Mouse (Mus musculus): ENCODE measurements at regions not wholly inside any gene's neighbourhood (a gene's known extent, or its start where the extent isn't known, plus 50 kb on each side); places are given as distances from the start of the nearest gene placed in this dataset.

- no peak for DNase-seq
These were observed 120.0 kb downstream of the Dact1 start for GRCm38 (mm10) chr12:71429561-71430200.

DNA sequence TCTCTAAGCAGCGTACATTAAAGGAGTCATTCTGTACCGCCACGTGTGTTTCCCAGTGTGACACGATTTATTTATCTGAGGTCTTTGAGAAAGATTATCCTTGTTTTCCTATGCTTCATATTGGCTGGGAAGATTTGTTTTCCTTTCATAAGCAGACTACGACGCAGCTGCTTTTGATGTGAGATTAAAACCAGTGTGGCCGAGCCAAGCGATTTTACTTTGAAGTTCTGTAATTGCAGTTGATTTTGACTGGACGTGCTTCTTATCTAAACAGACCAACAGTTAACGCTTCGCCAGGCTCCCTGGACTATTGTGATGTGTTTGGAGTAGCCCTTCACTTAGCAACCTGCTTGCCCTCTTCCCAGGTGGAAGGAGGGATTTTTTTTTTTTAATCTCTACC lies 120.6 kb downstream of the Dact1 start:
- DNase-seq = no peak

GRCm38 (mm10) chr12:71431116-71431515 lies 121.4 kb downstream of the Dact1 start:
- no peak for DNase-seq

GRCm38 (mm10) chr12:71433549-71434200 lies 124.0 kb downstream of the Dact1 start:
- peak in 1 of 2 experiments; percentile 22 for DNase-seq

- peak; percentile 72 to 82 for DNase-seq
These were observed 128.6 kb downstream of the Dact1 start for GRCm38 (mm10) chr12:71438254-71438653.

- DNase-seq = no peak
These were observed 131.2 kb downstream of the Dact1 start for GRCm38 (mm10) chr12:71440863-71441262.

DNA sequence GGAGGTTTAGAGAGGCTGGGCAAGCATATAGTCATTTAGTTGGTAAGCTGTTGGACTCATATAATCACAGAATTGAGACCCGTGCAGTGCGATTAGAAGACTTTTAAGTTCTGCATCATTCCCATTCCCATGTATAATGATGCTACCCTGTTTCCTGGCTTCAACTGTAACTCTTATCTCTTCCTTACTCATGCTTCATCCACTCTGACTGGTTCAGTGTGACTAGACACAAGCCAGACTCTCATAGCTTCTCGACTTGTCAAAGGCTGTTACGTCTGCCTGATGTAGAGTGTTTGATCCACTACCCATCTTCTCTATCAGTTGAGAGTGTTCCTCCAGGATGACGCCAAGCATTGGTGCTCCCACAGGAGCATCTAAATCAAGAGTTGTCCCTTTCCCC lies 131.6 kb downstream of the Dact1 start:
- DNase-seq = no peak

DNA sequence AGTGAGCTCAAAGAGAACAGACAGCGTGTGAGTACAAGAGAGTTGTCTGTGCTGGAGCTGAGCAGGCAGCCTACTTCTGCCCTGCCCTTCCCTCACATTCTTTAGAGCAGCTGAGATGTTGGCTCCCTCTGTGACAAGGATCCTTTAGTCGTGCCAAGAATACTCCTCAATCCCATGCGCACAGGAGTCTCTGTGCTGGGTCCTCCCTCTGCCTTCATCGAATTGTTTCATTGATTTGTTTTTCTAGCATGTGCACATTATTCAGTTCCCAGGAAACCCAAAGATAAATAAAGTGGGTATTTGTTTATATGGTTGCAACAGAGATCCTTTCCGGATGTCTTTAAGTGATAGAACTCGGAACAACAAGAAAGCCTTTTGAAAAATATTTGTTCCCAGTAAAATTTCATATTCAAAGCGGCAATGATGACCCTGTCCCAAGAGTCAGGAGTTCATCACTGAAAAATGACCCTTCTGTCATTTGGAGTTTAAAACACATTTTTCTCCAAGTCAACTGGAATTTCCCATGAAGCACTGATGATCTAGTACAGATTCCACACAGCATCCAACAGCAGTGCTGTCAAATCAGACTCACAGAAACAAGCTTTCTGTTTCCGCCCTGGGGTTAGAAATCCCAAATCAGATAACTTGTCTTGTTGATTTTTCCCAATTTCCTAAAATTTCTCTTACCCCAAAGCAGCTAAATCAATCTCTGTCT lies 136.7 kb downstream of the Dact1 start:
- peak in 1 of 2 experiments; percentile 44 for DNase-seq

DNA sequence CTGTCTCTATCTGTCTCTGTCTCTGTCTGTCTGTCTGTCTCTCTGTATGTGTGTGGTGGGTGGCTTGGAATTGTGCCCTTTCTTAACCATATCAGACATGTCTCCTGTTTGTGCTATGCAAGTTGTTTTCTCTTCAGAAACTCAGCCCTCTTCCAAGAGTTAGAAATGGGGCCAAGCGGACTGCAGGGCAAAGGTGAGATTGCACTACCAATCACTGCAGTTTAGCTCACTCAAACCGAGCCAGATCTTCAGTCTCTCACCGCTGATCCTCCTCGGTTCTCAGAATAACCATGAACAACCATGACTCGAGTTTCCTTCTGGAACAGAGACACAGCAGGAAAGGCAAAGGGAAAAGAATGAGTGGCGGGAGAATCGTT lies 137.2 kb downstream of the Dact1 start:
- DNase-seq = peak; percentile 57 to 68

GRCm38 (mm10) chr12:71449032-71449431 lies 139.3 kb downstream of the Dact1 start:
- DNase-seq = no peak

DNA sequence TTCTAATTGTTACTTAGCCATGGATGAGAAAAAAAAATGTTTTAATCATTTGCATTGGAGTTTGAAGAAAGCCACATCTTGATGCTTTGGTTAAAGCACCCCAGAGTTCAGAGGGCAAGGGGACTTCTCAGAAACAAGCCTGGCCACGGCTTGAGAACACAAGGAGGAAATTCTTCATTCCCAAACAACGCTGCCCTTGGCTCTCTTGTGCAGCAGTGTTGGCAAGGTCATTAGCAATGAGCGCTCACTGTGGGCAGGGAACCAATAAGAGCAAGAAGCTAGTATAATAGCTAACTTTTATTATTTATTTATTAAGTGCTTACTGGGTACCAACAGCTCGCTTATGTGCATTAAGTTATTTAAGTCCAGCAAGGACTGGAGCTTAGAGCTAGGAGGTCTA lies 140.4 kb downstream of the Dact1 start:
- no peak for DNase-seq

DNA sequence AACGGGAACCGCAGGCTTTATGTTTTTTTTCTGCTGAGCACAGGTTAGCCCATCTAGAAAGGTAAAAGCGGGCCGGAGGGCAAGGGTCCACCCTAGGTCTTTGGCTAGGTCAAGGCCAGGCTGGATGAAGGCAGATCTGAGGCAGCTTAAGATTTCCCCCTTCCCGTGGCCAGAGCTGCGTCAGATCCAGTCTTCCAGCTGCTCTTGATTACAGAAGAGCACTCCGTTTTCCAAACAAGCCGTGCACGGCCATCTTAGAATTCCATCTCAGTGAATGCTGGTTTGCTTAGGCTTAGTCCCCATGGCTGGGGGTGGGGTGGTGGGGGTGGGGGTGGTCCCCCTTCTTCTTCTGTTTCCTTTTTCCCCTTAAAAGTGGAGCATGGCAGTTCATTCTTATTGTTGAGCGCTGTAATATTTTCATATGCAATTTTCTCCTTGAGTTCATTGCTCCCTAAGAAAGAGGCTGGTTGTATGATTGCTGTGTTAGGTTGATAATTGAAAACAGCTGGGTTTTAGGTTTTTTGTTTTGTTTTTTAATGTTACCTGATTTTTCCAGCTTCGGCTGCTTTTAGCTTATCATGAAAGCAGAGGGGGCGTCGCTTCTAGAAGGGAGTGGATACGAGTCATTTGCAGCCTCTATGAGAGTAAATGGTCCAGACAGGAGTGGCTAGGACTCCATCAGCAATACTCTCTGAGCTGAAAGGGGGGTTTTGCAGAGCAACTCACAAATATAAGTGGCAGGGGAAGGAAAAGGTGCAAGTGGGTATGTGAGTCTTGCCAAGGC lies 141.2 kb downstream of the Dact1 start:
- DNase-seq = no peak

- peak in 1 of 2 experiments; percentile 33 for DNase-seq
These were observed 147.2 kb downstream of the Dact1 start for GRCm38 (mm10) chr12:71456900-71457299.

DNA sequence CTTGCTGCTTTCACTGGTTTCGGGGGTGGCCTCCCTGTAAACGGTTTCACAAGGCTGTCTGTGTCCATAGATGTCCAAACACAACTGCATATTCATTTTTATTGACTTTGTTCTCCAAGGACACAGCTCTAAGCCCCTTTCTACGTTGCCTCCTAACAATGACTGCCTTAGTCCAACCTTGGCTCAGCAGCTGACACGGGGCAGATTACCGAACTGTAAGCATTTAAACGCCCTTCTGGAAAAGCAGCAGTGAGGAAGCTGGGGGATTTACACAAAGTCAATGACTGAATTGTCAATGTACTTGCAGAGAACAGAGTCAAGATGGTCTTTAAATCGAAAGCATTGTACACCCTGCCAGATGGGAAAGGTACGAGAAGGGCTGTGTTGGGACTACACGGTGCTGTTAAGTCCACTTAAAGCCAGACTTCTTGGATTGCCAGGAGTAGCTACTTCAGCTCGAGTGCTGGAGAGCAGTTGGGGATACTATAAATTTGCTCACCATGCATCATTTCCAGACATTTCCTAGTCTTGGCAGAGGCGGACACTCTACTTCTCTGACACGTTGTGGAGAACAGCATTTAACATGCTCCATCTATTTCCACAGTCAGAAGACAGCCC lies 149.0 kb downstream of the Dact1 start:
- DNase-seq = no peak

- DNase-seq = no peak
These were observed 151.0 kb downstream of the Dact1 start for GRCm38 (mm10) chr12:71460643-71461042.

DNA sequence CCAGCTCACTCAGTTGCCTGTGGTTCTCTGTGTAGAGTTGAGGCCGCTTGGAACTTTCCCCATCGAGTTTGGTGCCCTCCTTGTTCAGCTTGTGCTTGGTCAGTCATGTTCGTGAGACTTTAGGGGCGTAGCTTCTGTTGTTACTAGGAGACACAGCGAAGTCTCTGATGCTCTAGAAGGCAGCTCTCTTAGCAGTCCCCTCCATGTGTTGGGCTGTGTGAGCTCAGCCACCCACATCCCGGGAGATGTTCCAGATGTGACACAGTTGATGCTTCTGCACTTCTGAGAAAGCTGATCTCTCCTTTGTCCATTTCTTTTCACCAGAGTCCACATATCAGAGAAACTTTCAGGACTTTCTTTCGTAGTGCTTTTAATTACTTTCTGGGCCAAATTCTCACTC lies 158.1 kb downstream of the Dact1 start:
- DNase-seq = peak in 1 of 2 experiments; percentile 38

DNA sequence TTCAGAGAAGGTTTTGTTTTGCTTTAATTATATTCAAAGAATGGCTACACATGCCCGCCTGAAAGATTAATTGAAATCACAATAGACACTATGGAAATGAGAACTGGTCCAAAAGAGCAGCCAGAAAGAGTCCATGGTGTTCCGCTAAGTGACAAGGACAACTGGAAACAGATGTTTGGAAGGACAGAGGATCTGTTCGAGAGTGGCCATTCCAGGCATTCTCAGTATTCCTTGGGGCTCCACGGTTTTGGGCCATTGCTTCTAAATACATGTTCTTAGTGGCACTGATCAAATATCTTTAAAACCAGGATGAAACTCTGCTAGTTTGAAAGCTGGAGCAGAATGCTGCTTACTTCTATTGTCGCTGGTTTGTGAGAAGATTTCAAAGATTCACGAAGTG lies 158.6 kb downstream of the Dact1 start:
- DNase-seq = no peak

- DNase-seq = peak in 1 of 2 experiments; percentile 41
These were observed 161.5 kb downstream of the Dact1 start for GRCm38 (mm10) chr12:71470983-71471715.

- DNase-seq = no peak
These were observed 162.0 kb downstream of the Dact1 start for GRCm38 (mm10) chr12:71471720-71472119.

GRCm38 (mm10) chr12:71476238-71476637 lies 166.6 kb downstream of the Dact1 start:
- no peak for DNase-seq

GRCm38 (mm10) chr12:71477691-71478090 lies 168.0 kb downstream of the Dact1 start:
- no peak for DNase-seq

DNA sequence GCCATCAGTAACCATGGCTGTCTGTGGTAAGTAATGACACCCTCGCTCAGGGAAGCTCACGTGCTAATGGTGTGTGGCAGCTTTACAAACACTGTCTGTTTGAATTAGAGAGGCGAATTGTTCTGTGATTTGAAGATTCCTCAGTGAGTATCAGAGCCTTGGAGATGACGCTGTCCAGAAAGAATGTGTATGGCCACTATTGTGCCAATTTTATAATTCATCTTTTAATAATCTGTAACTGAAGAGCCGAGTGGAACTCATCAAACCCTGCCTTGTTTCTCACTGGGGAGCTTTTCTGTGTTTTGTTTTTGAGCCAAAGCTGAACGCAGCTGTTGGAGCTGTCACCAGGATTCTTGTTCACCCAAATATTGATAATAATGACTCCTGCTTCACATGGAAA lies 171.7 kb downstream of the Dact1 start:
- no peak for DNase-seq

Data from kidney, postnatal 4 days (tissue).